Mouse (Mus musculus): ENCODE results near the gene Ap5z1. TPM values are rescaled to one million over a fixed set of nuclear protein-coding genes. Genes with fewer than 3 reads are reported as not detected.

The Ap5z1 gene
- 23.4 TPM for polyA plus RNA-seq (2017; shearing (Covaris generic))

GRCm38 (mm10) chr5:142463461-142464454 is at the start of gene Ap5z1:
Gene Ap5z1 (plus strand): TSS chr5:142463944.

Other genes starting within 250 kb of the Ap5z1 start
- 11.3 TPM for gene Foxk1, start 62.4 kb upstream of the Ap5z1 start, polyA plus RNA-seq (2017; shearing (Covaris generic))
- gene Papolb, start 66.1 kb downstream of the Ap5z1 start, polyA plus RNA-seq (2017; shearing (Covaris generic)) = 0.17 TPM
- gene Radil, start 87.2 kb downstream of the Ap5z1 start, polyA plus RNA-seq (2017; shearing (Covaris generic)) = 0.34 TPM
- not detected for gene Mmd2, start 144.9 kb downstream of the Ap5z1 start, polyA plus RNA-seq (2017; shearing (Covaris generic))
- gene Wipi2, start 163.8 kb downstream of the Ap5z1 start, polyA plus RNA-seq (2017; shearing (Covaris generic)) = 47.4 TPM
- gene Slc29a4, start 228.6 kb downstream of the Ap5z1 start, polyA plus RNA-seq (2017; shearing (Covaris generic)) = 0.69 TPM